Mouse (Mus musculus) limb, embryonic 12.5 days (tissue): ENCODE measurements at regions not wholly inside any gene's neighbourhood (a gene's known extent, or its start where the extent isn't known, plus 50 kb on each side); places are given as distances from the start of the nearest gene placed in this dataset.

ENCODE experiments used
- ATAC-seq: fragments of 200-750 bp; cut with Nextera tagmentation; 2 replicates; pipeline ENCODE4 v1.8.0; 2017; ENCODE audit warnings: low read depth, moderate TSS enrichment; ENCODE audit not compliant: insufficient number of reproducible peaks, insufficient read depth, low FRiP score, low TSS enrichment
- H3K27ac ChIP-seq: fragments of 300-500 bp; sonication (generic); 2 replicates; pipeline ENCODE4 v1.5.1; 2016; ENCODE audit warnings: mild to moderate bottlenecking, moderate library complexity
- H3K27me3 ChIP-seq: fragments of 300-500 bp; sonication (generic); 2 replicates; pipeline ENCODE4 v1.6.1; 2016; ENCODE audit warnings: mild to moderate bottlenecking, moderate library complexity
- H3K36me3 ChIP-seq: fragments of 300-500 bp; sonication (generic); 2 replicates; pipeline ENCODE4 v1.6.1; 2016; ENCODE audit warnings: mild to moderate bottlenecking, moderate library complexity
- H3K4me1 ChIP-seq: fragments of 300-500 bp; sonication (generic); replicated peaks from 2 replicates; pipeline ENCODE4 v1.6.1; 2016
- H3K4me2 ChIP-seq: fragments of 300-500 bp; sonication (generic); 2 replicates; pipeline ENCODE4 v1.6.1; 2016; ENCODE audit warnings: mild to moderate bottlenecking, moderate library complexity
- H3K4me3 ChIP-seq: fragments of 300-500 bp; sonication (generic); replicated peaks from 2 replicates; pipeline ENCODE4 v1.5.1; 2016; ENCODE audit warnings: mild to moderate bottlenecking
- H3K9ac ChIP-seq: fragments of 300-500 bp; sonication (generic); replicated peaks from 2 replicates; pipeline ENCODE4 v1.6.1; 2016; ENCODE audit warnings: mild to moderate bottlenecking, moderate library complexity
- H3K9me3 ChIP-seq: fragments of 300-500 bp; sonication (generic); 2 replicates; pipeline ENCODE4 v1.6.1; 2016; ENCODE audit warnings: mild to moderate bottlenecking, moderate library complexity
- WGBS: fragments of 180-500 bp; shearing (Covaris S2); methylation state at CpG from one replicate; pipeline ENCODE4 v1.1.7; 2016; 5-methylcytosine and 5-hydroxymethylcytosine counted together

GRCm38 (mm10) chr3:18881186-18881585 is 747.3 kb downstream of the 1700064H15Rik start:
- Histone ChIP-seq H3K4me2 (no peak overlapping the region), H3K27ac (no peak overlapping the region), H3K4me3 (no peak overlapping the region), H3K9me3 (no peaks in the 10 kb centered on the region), H3K27me3 (no peaks in the 10 kb centered on the region), H3K9ac (no peak overlapping the region), H3K36me3 (no peaks in the 10 kb centered on the region), H3K4me1 (no peaks in the 10 kb centered on the region)
- 62% methylated on average over 2 of the region's 2 CpGs for WGBS
- no peak for ATAC-seq

- WGBS = 82% methylated on average over 2 of the region's 2 CpGs
- no peaks in the 10 kb centered on the region for H3K27me3 ChIP-seq
- 0 out of 2 replicates have a peak, but pooled peaks cover 6% of the 10 kb centered on the region for H3K9me3 ChIP-seq
- ATAC-seq = no peak
- no peak overlapping the region for H3K9ac ChIP-seq
- H3K4me3 ChIP-seq = no peak overlapping the region
- no peaks in the 10 kb centered on the region for H3K4me1 ChIP-seq
- H3K36me3 ChIP-seq = no peaks in the 10 kb centered on the region
- H3K27ac ChIP-seq = no peak overlapping the region
- H3K4me2 ChIP-seq = no peak overlapping the region
Observed at GRCm38 (mm10) chr3:18892813-18893212, 735.7 kb downstream of the 1700064H15Rik start.

- Histone ChIP-seq H3K4me2 (no peak overlapping the region), H3K4me3 (no peak overlapping the region), H3K4me1 (no peaks in the 10 kb centered on the region), H3K9ac (no peak overlapping the region), H3K36me3 (no peaks in the 10 kb centered on the region), H3K27me3 (no peaks in the 10 kb centered on the region), H3K9me3 (no peaks in the 10 kb centered on the region; the same call in 1 of the 2 replicates), H3K27ac (no peak overlapping the region)
- 71% methylated on average over 3 of the region's 3 CpGs for WGBS
- ATAC-seq = no peak
Observed at GRCm38 (mm10) chr3:18905769-18906168, 722.7 kb downstream of the 1700064H15Rik start.

GRCm38 (mm10) chr3:18906210-18906609 is 722.3 kb downstream of the 1700064H15Rik start:
- Histone ChIP-seq H3K9ac (no peak overlapping the region), H3K4me2 (no peak overlapping the region), H3K4me1 (no peaks in the 10 kb centered on the region), H3K36me3 (no peaks in the 10 kb centered on the region), H3K9me3 (no peaks in the 10 kb centered on the region; the same call in 1 of the 2 replicates), H3K27me3 (no peaks in the 10 kb centered on the region), H3K4me3 (no peak overlapping the region), H3K27ac (no peak overlapping the region)
- ATAC-seq = no peak
- WGBS = 77% methylated on average over 5 of the region's 5 CpGs

- 83% methylated on average over 1 of the region's 1 CpGs for WGBS
Observed at GRCm38 (mm10) chr3:18908737-18909136, 719.7 kb downstream of the 1700064H15Rik start.

GRCm38 (mm10) chr3:18928401-18929104 is 699.9 kb downstream of the 1700064H15Rik start:
- WGBS = 73% methylated on average over 3 of the region's 3 CpGs
- no peak overlapping the region for H3K4me2 ChIP-seq

More at GRCm38 (mm10) chr3:18908737-18909136, 719.7 kb downstream of the 1700064H15Rik start:
- no peak for ATAC-seq
- Histone ChIP-seq H3K4me1 (no peaks in the 10 kb centered on the region), H3K36me3 (no peaks in the 10 kb centered on the region), H3K4me3 (no peak overlapping the region), H3K27ac (no peak overlapping the region), H3K27me3 (no peaks in the 10 kb centered on the region), H3K4me2 (no peak overlapping the region), H3K9ac (no peak overlapping the region), H3K9me3 (no peaks in the 10 kb centered on the region; the same call in 1 of the 2 replicates)

GRCm38 (mm10) chr3:18929105-18929492 is 699.4 kb downstream of the 1700064H15Rik start:
- Histone ChIP-seq H3K27me3 (no peaks in the 10 kb centered on the region), H3K4me1 (no peaks in the 10 kb centered on the region), H3K9ac (no peak overlapping the region), H3K27ac (no peak overlapping the region), H3K9me3 (no peaks in the 10 kb centered on the region), H3K4me3 (no peak overlapping the region), H3K36me3 (no peaks in the 10 kb centered on the region), H3K4me2 (no peak overlapping the region)
- 87% methylated on average over 3 of the region's 3 CpGs for WGBS
- no peak for ATAC-seq

More at GRCm38 (mm10) chr3:18928401-18929104, 699.9 kb downstream of the 1700064H15Rik start:
- H3K9ac ChIP-seq = no peak overlapping the region
- H3K27me3 ChIP-seq = no peaks in the 10 kb centered on the region
- H3K36me3 ChIP-seq = no peaks in the 10 kb centered on the region
- no peak overlapping the region for H3K4me3 ChIP-seq
- H3K4me1 ChIP-seq = no peaks in the 10 kb centered on the region
- ATAC-seq = no peak
- no peak overlapping the region for H3K27ac ChIP-seq
- H3K9me3 ChIP-seq = no peaks in the 10 kb centered on the region

- Histone ChIP-seq H3K4me3 (no peak overlapping the region), H3K4me2 (no peak overlapping the region), H3K27ac (no peak overlapping the region), H3K4me1 (no peaks in the 10 kb centered on the region), H3K9ac (no peak overlapping the region), H3K27me3 (no peaks in the 10 kb centered on the region), H3K36me3 (no peaks in the 10 kb centered on the region), H3K9me3 (no peaks in the 10 kb centered on the region)
- no peak for ATAC-seq
- WGBS = 75% methylated on average over 13 of the region's 13 CpGs
Observed at GRCm38 (mm10) chr3:18932983-18933726, 695.3 kb downstream of the 1700064H15Rik start.

GRCm38 (mm10) chr3:18934891-18935290 is 693.6 kb downstream of the 1700064H15Rik start:
- no peaks in the 10 kb centered on the region for H3K36me3 ChIP-seq
- no peak for ATAC-seq
- H3K27ac ChIP-seq = no peak overlapping the region
- no peaks in the 10 kb centered on the region for H3K4me1 ChIP-seq
- 72% methylated on average over 2 of the region's 2 CpGs for WGBS
- no peaks in the 10 kb centered on the region for H3K9me3 ChIP-seq
- no peak overlapping the region for H3K4me3 ChIP-seq
- no peaks in the 10 kb centered on the region for H3K27me3 ChIP-seq
- no peak overlapping the region for H3K4me2 ChIP-seq
- no peak overlapping the region for H3K9ac ChIP-seq

GRCm38 (mm10) chr3:18937333-18938122 is 690.9 kb downstream of the 1700064H15Rik start:
- Histone ChIP-seq H3K4me1 (no peaks in the 10 kb centered on the region), H3K27ac (no peak overlapping the region), H3K4me2 (no peak overlapping the region), H3K4me3 (no peak overlapping the region), H3K36me3 (no peaks in the 10 kb centered on the region), H3K27me3 (no peaks in the 10 kb centered on the region), H3K9me3 (no peaks in the 10 kb centered on the region), H3K9ac (no peak overlapping the region)
- WGBS = 80% methylated on average over 20 of the region's 20 CpGs
- no peak for ATAC-seq
